Comparison of ENCODE assay signal across 12 mouse cellular contexts in genomic region chr11:98384721-98385637, GRCm38 (mm10). TPM values are rescaled to one million over a fixed set of nuclear protein-coding genes. Genes with fewer than 3 reads are reported as not detected.
DNase-seq lines count a peak whose midpoint lies in the region; ATAC-seq and TF ChIP-seq lines count a peak whose summit lies in the region.
"Had no signal": no experiment of that assay in that cellular context is flagged by ENCODE, and none has a peak within 500 bp of the region (broad histone marks: within the 10 kb centered on the region; RNA-seq: fewer than 3 reads in every experiment).

No protein-coding gene starts in this region.

- no peak overlapping the region for H3K9ac ChIP-seq in kidney, postnatal 0 days (ENCODE audit: low read depth, low read length)
- H3K9ac ChIP-seq in heart, embryonic 13.5 days: peak overlapping the region; percentile 88
- H3K9ac ChIP-seq: hindbrain, embryonic 14.5 days; limb, embryonic 13.5 days had no signal

- H3K9me3 ChIP-seq in kidney, postnatal 0 days (replicated peaks; ENCODE audit: low read length): no peaks in the 10 kb centered on the region
- H3K9me3 ChIP-seq in heart, embryonic 13.5 days: no peaks in the 10 kb centered on the region
- no peaks in the 10 kb centered on the region for H3K9me3 ChIP-seq in embryonic facial prominence, embryonic 10.5 days
- H3K9me3 ChIP-seq: limb, embryonic 13.5 days had no signal

- peak overlapping the region; percentile 31; the same call in 1 of the 2 replicates for H3K27ac ChIP-seq in kidney, postnatal 0 days
- peak overlapping the region; percentile 92 for H3K27ac ChIP-seq in heart, embryonic 13.5 days (replicated peaks)
- H3K27ac ChIP-seq in embryonic facial prominence, embryonic 10.5 days (replicated peaks): no peak overlapping the region
- H3K27ac ChIP-seq: hindbrain, embryonic 14.5 days; layer of hippocampus, adult 2 months; limb, embryonic 13.5 days had no signal

- H3K36me3 ChIP-seq in kidney, postnatal 0 days (ENCODE audit: insufficient read depth, low read length): 0 out of 2 replicates have a peak, but pooled peaks cover 5% of the 10 kb centered on the region
- H3K36me3 ChIP-seq in heart, embryonic 13.5 days: peaks cover 11% of the 10 kb centered on the region
- H3K36me3 ChIP-seq in embryonic facial prominence, embryonic 10.5 days (replicated peaks): peaks cover 16% of the 10 kb centered on the region

- TF ChIP-seq CTCF in kidney, postnatal 0 days (IDR thresholded peaks at IDR 0.05; ENCODE audit: low read depth): no peak

- peaks cover 14% of the 10 kb centered on the region for H3K27me3 ChIP-seq in kidney, postnatal 0 days (ENCODE audit: insufficient read depth, low read length)
- H3K27me3 ChIP-seq in heart, embryonic 13.5 days (replicated peaks): peaks cover 49% of the 10 kb centered on the region
- H3K27me3 ChIP-seq in embryonic facial prominence, embryonic 10.5 days (replicated peaks; ENCODE audit: low read depth, poor library complexity, severe bottlenecking): peaks cover 70% of the 10 kb centered on the region

- 0 out of 2 replicates have a peak, but pooled peaks cover 9% of the 10 kb centered on the region for H3K4me1 ChIP-seq in kidney, postnatal 0 days (replicated peaks; ENCODE audit: insufficient read depth, low read length)
- peaks cover 76% of the 10 kb centered on the region for H3K4me1 ChIP-seq in heart, embryonic 13.5 days
- peaks cover 37% of the 10 kb centered on the region for H3K4me1 ChIP-seq in embryonic facial prominence, embryonic 10.5 days

- no peak overlapping the region for H3K4me3 ChIP-seq in kidney, postnatal 0 days (replicated peaks; ENCODE audit: low read depth, low read length)
- peak overlapping the region; percentile 52 for H3K4me3 ChIP-seq in heart, embryonic 13.5 days
- H3K4me3 ChIP-seq in embryonic facial prominence, embryonic 10.5 days: no peak overlapping the region
- H3K4me3 ChIP-seq: layer of hippocampus, adult 2 months; limb, embryonic 13.5 days had no signal

- no peak overlapping the region for H3K4me2 ChIP-seq in kidney, postnatal 0 days (ENCODE audit: low read length)
- H3K4me2 ChIP-seq in heart, embryonic 13.5 days: peak overlapping the region; percentile 69
- H3K4me2 ChIP-seq: hindbrain, embryonic 14.5 days; limb, embryonic 13.5 days had no signal

- ATAC-seq in kidney, postnatal 0 days (replicated peaks; ENCODE audit: low FRiP score, low read depth): peak; percentile 21; the same call in 1 of the 2 replicates
- ATAC-seq in heart, embryonic 13.5 days (ENCODE audit: extremely low read depth, insufficient number of reproducible peaks, low FRiP score, low TSS enrichment): no peak

- 54% methylated on average over 8 of the region's 8 CpGs for WGBS in kidney, postnatal 0 days
- 45% methylated on average over 8 of the region's 8 CpGs for WGBS in heart, embryonic 13.5 days
- 59% methylated on average over 8 of the region's 8 CpGs for WGBS in embryonic facial prominence, embryonic 10.5 days

- peak; percentile 76 to 77 for DNase-seq in cerebellum, postnatal 14 days
- DNase-seq in cerebellum, adult 11-12 months: no peak
- peak; percentile 68 for DNase-seq in kidney, postnatal 0 days (ENCODE audit: low spot score)
- DNase-seq in kidney, adult 8-10 months: no peak
- DNase-seq in adipocyte (ENCODE audit: low spot score): peak; percentile 43
- DNase-seq in B cell, adult 2 months: no peak
- no peak for DNase-seq in embryonic facial prominence, embryonic 10.5 days (ENCODE audit: low spot score)
- DNase-seq: adrenal gland, postnatal 10 days had no signal

RNA-seq across cellular contexts. Expression of gene Pnmt, which starts 1.3 kb away (rescaled TPM):
- 3.5 and 3.7 TPM in 2 replicates for polyA plus RNA-seq in kidney, postnatal 0 days (2015; fragmentation: Nextera tagmentation; extraction: Ambion mirVana)
- polyA plus RNA-seq in heart, embryonic 13.5 days (2015; fragmentation: Nextera tagmentation; extraction: Ambion mirVana): 1.3 and 1.5 TPM in 2 replicates
- polyA plus RNA-seq in embryonic facial prominence, embryonic 10.5 days (2016; fragmentation: Nextera tagmentation; extraction: Ambion mirVana): 0.17 and 0.30 TPM in 2 replicates

RNA-seq across cellular contexts. Expression of gene Tcap, which starts 1.4 kb away (rescaled TPM):
- 1.8 and 2.1 TPM in 2 replicates for polyA plus RNA-seq in kidney, postnatal 0 days (2015; fragmentation: Nextera tagmentation; extraction: Ambion mirVana)
- polyA plus RNA-seq in heart, embryonic 13.5 days (2015; fragmentation: Nextera tagmentation; extraction: Ambion mirVana): 159 and 184 TPM in 2 replicates
- polyA plus RNA-seq in embryonic facial prominence, embryonic 10.5 days (2016; fragmentation: Nextera tagmentation; extraction: Ambion mirVana): not detected in 2 replicates
- polyA plus RNA-seq: hindbrain, embryonic 14.5 days had no signal

RNA-seq across cellular contexts. Expression of gene Pgap3, which starts 15.3 kb away (rescaled TPM):
- 16.1 and 17.4 TPM in 2 replicates for polyA plus RNA-seq in kidney, postnatal 0 days (2015; fragmentation: Nextera tagmentation; extraction: Ambion mirVana)
- polyA plus RNA-seq in heart, embryonic 13.5 days (2015; fragmentation: Nextera tagmentation; extraction: Ambion mirVana): 19.0 and 19.1 TPM in 2 replicates
- 9.6 TPM in 2 replicates for polyA plus RNA-seq in embryonic facial prominence, embryonic 10.5 days (2016; fragmentation: Nextera tagmentation; extraction: Ambion mirVana)

RNA-seq across cellular contexts. Expression of gene Stard3, which starts 26.8 kb away (rescaled TPM):
- polyA plus RNA-seq in kidney, postnatal 0 days (2015; fragmentation: Nextera tagmentation; extraction: Ambion mirVana): 42.4 and 42.8 TPM in 2 replicates
- polyA plus RNA-seq in heart, embryonic 13.5 days (2015; fragmentation: Nextera tagmentation; extraction: Ambion mirVana): 37.2 and 43.4 TPM in 2 replicates
- polyA plus RNA-seq in embryonic facial prominence, embryonic 10.5 days (2016; fragmentation: Nextera tagmentation; extraction: Ambion mirVana): 40.8 and 41.7 TPM in 2 replicates

RNA-seq across cellular contexts. Expression of gene Erbb2, which starts 27.3 kb away (rescaled TPM):
- polyA plus RNA-seq in kidney, postnatal 0 days (2015; fragmentation: Nextera tagmentation; extraction: Ambion mirVana): 36.1 and 41.1 TPM in 2 replicates
- polyA plus RNA-seq in heart, embryonic 13.5 days (2015; fragmentation: Nextera tagmentation; extraction: Ambion mirVana): 48.1 and 49.0 TPM in 2 replicates
- polyA plus RNA-seq in embryonic facial prominence, embryonic 10.5 days (2016; fragmentation: Nextera tagmentation; extraction: Ambion mirVana): 27.5 and 29.5 TPM in 2 replicates

Comparison
In these comparisons a context has a peak if more than half of its experiments do, and no peak if none do; other contexts are left out.
1. DNase-seq: peak in cerebellum, postnatal 14 days (2 of 2), kidney, postnatal 0 days (single experiment) and adipocyte (single experiment); none in cerebellum, adult 11-12 months (single experiment), kidney, adult 8-10 months (0 of 2), B cell, adult 2 months (0 of 2) and embryonic facial prominence, embryonic 10.5 days (single experiment).
2. RNA of gene Tcap, which starts 1.4 kb away (polyA plus RNA-seq): 159 to 184 TPM in heart, embryonic 13.5 days; 1.8 to 2.1 TPM in kidney, postnatal 0 days and not detected in embryonic facial prominence, embryonic 10.5 days; every median in the first group is over 10 times any median in the second.